Mouse (Mus musculus): ENCODE data around the gene Eef1akmt3.

- no peak for TF ChIP-seq E2F4 (IDR thresholded peaks at IDR 0.05; ENCODE audit: insufficient read depth)
- TF ChIP-seq POLR2A (IDR thresholded peaks at IDR 0.05; ENCODE audit: insufficient read length, low read depth) = no peak
- no peak for TF ChIP-seq TCF3 (IDR thresholded peaks at IDR 0.05; ENCODE audit: insufficient read length, low read depth)
- no peak for TF ChIP-seq MYOD1 (IDR thresholded peaks at IDR 0.05; ENCODE audit: control insufficient read depth in 1 of 3, insufficient read length in 2 of 3, low read depth in 2 of 3)
- no peak for TF ChIP-seq USF1 (IDR thresholded peaks at IDR 0.05; ENCODE audit: low read depth)
- no peak for TF ChIP-seq POLR2AphosphoS2 (IDR thresholded peaks at IDR 0.05; ENCODE audit: insufficient read length, low read depth)
- TF ChIP-seq TCF12 (IDR thresholded peaks at IDR 0.05; ENCODE audit: insufficient read depth, poor library complexity, severe bottlenecking) = no peak
- no peak for TF ChIP-seq REST (IDR thresholded peaks at IDR 0.05; ENCODE audit: insufficient read depth, insufficient read length)
- no peak for TF ChIP-seq MAX (IDR thresholded peaks at IDR 0.05; ENCODE audit: low read depth)
Measured at GRCm38 (mm10) chr10:127076082-127076481, 34.8 kb upstream of the Eef1akmt3 start.
